Mouse (Mus musculus): ENCODE measurements around the gene Gal3st4. TPM values are rescaled to one million over a fixed set of nuclear protein-coding genes. Genes with fewer than 3 reads are reported as not detected.
"Not testable (repeated sequence)": the region's sequence is repeated elsewhere in the genome, so short reads cannot be mapped to it uniquely, and the experiment has no call there.

Gene Gal3st4
- polyA plus RNA-seq, 1 experiment from 2014 or later = 4.2 TPM

- no peaks in the 10 kb centered on the region for H3K27me3 ChIP-seq (ENCODE audit: control insufficient read depth, insufficient read depth, low read length)
- H3K4me3 ChIP-seq (ENCODE audit: low read depth, low read length) = no peak overlapping the region
- H3K27ac ChIP-seq (replicated peaks; ENCODE audit: low read depth, low read length) = no peak overlapping the region
- ATAC-seq (ENCODE audit: insufficient number of reproducible peaks, low FRiP score, low TSS enrichment, low read depth) (no peak), DNase-seq (ENCODE audit: low spot score) (peak; percentile 82)
- WGBS = 26% methylated on average over 4 of the region's 4 CpGs
- no peak overlapping the region for H3K9ac ChIP-seq (ENCODE audit: low read length)
- no peak overlapping the region for H3K4me2 ChIP-seq (ENCODE audit: low read depth, severe bottlenecking)
- H3K9me3 ChIP-seq (ENCODE audit: control insufficient read depth, low read length) = no peaks in the 10 kb centered on the region
- no peaks in the 10 kb centered on the region for H3K36me3 ChIP-seq (ENCODE audit: control insufficient read depth, insufficient read depth, low read length)
- no peaks in the 10 kb centered on the region for H3K4me1 ChIP-seq (ENCODE audit: control insufficient read depth, insufficient read depth, low read length)
Observed at GRCm38 (mm10) chr5:138222111-138222510, 50.5 kb downstream of the Gal3st4 start.

- Histone ChIP-seq H3K36me3 (ENCODE audit: control insufficient read depth, insufficient read depth, low read length) (no peaks in the 10 kb centered on the region), H3K27me3 (ENCODE audit: control insufficient read depth, insufficient read depth, low read length) (no peaks in the 10 kb centered on the region), H3K27ac (replicated peaks; ENCODE audit: low read depth, low read length) (no peak overlapping the region), H3K4me2 (ENCODE audit: low read depth, severe bottlenecking) (no peak overlapping the region), H3K9ac (ENCODE audit: low read length) (no peak overlapping the region), H3K4me3 (ENCODE audit: low read depth, low read length) (no peak overlapping the region), H3K9me3 (ENCODE audit: control insufficient read depth, low read length) (0 out of 2 replicates have a peak, but pooled peaks cover 3% of the 10 kb centered on the region), H3K4me1 (ENCODE audit: control insufficient read depth, insufficient read depth, low read length) (no peaks in the 10 kb centered on the region)
- 80% methylated on average over 2 of the region's 2 CpGs for WGBS
- ATAC-seq (ENCODE audit: insufficient number of reproducible peaks, low FRiP score, low TSS enrichment, low read depth) (no peak), DNase-seq (ENCODE audit: low spot score) (no peak)
Observed at GRCm38 (mm10) chr5:138219864-138220263, 52.8 kb downstream of the Gal3st4 start.

GRCm38 (mm10) chr5:138216632-138217031 lies 56.0 kb downstream of the Gal3st4 start:
- not testable (repeated sequence) for H3K27ac ChIP-seq (replicated peaks; ENCODE audit: low read depth, low read length); H3K4me3 ChIP-seq (ENCODE audit: low read depth, low read length); DNase-seq (ENCODE audit: low spot score); H3K4me1 ChIP-seq (ENCODE audit: control insufficient read depth, insufficient read depth, low read length); H3K36me3 ChIP-seq (ENCODE audit: control insufficient read depth, insufficient read depth, low read length); H3K9ac ChIP-seq (ENCODE audit: low read length); ATAC-seq (ENCODE audit: insufficient number of reproducible peaks, low FRiP score, low TSS enrichment, low read depth); H3K27me3 ChIP-seq (ENCODE audit: control insufficient read depth, insufficient read depth, low read length); H3K9me3 ChIP-seq (ENCODE audit: control insufficient read depth, low read length); H3K4me2 ChIP-seq (ENCODE audit: low read depth, severe bottlenecking)
- WGBS = 92% methylated on average over 13 of the region's 13 CpGs

Other genes with a start within 250 kb of the Gal3st4 start
- not detected in 2 replicates for gene Smok3c, start 219.6 kb downstream of the Gal3st4 start, polyA plus RNA-seq (2014; fragmentation: Nextera tagmentation; extraction: Ambion mirVana)
- gene Zkscan1, start 187.8 kb downstream of the Gal3st4 start, polyA plus RNA-seq (2014; fragmentation: Nextera tagmentation; extraction: Ambion mirVana) = 31.5 and 39.9 TPM in 2 replicates
- gene Zscan21, start 155.9 kb downstream of the Gal3st4 start, polyA plus RNA-seq (2014; fragmentation: Nextera tagmentation; extraction: Ambion mirVana) = 94.4 and 96.4 TPM in 2 replicates
- 21.1 and 23.6 TPM in 2 replicates for gene Zfp113, start 117.1 kb downstream of the Gal3st4 start, polyA plus RNA-seq (2014; fragmentation: Nextera tagmentation; extraction: Ambion mirVana)
- gene Cops6, start 111.8 kb downstream of the Gal3st4 start, polyA plus RNA-seq (2014; fragmentation: Nextera tagmentation; extraction: Ambion mirVana) = 300 and 307 TPM in 2 replicates
- 19.5 and 21.2 TPM in 2 replicates for gene Ap4m1, start 100.8 kb downstream of the Gal3st4 start, polyA plus RNA-seq (2014; fragmentation: Nextera tagmentation; extraction: Ambion mirVana)
- 336 and 343 TPM in 2 replicates for gene Mcm7, start 100.4 kb downstream of the Gal3st4 start, polyA plus RNA-seq (2014; fragmentation: Nextera tagmentation; extraction: Ambion mirVana)
- gene Taf6, start 85.4 kb downstream of the Gal3st4 start, polyA plus RNA-seq (2014; fragmentation: Nextera tagmentation; extraction: Ambion mirVana) = 140 and 142 TPM in 2 replicates
- gene Cnpy4, start 85.4 kb downstream of the Gal3st4 start, polyA plus RNA-seq (2014; fragmentation: Nextera tagmentation; extraction: Ambion mirVana) = 58.5 and 64.9 TPM in 2 replicates
- 7.5 and 8.1 TPM in 2 replicates for gene Mblac1, start 78.5 kb downstream of the Gal3st4 start, polyA plus RNA-seq (2014; fragmentation: Nextera tagmentation; extraction: Ambion mirVana)
- 0.07 TPM in 1 of 2 replicates, not detected in the other for gene Nxpe5, start 46.9 kb downstream of the Gal3st4 start, polyA plus RNA-seq (2014; fragmentation: Nextera tagmentation; extraction: Ambion mirVana)
- gene Lamtor4, start 17.4 kb downstream of the Gal3st4 start, polyA plus RNA-seq (2014; fragmentation: Nextera tagmentation; extraction: Ambion mirVana) = 33.0 and 36.3 TPM in 2 replicates
- gene BC037034, start 8.8 kb downstream of the Gal3st4 start, polyA plus RNA-seq (2014; fragmentation: Nextera tagmentation; extraction: Ambion mirVana) = 4.8 and 5.2 TPM in 2 replicates
- gene Gm43720, start 7.1 kb upstream of the Gal3st4 start, polyA plus RNA-seq (2014; fragmentation: Nextera tagmentation; extraction: Ambion mirVana) = 0.03 and 0.24 TPM in 2 replicates
- gene Gpc2, start 7.2 kb upstream of the Gal3st4 start, polyA plus RNA-seq (2014; fragmentation: Nextera tagmentation; extraction: Ambion mirVana) = 14.0 and 15.8 TPM in 2 replicates
- gene Stag3, start 7.4 kb upstream of the Gal3st4 start, polyA plus RNA-seq (2014; fragmentation: Nextera tagmentation; extraction: Ambion mirVana) = 4.6 and 5.5 TPM in 2 replicates
- 0.13 TPM in 1 of 2 replicates, not detected in the other for gene Pvrig, start 69.1 kb upstream of the Gal3st4 start, polyA plus RNA-seq (2014; fragmentation: Nextera tagmentation; extraction: Ambion mirVana)
- 45.4 and 46.7 TPM in 2 replicates for gene Zfp157, start 168.6 kb upstream of the Gal3st4 start, polyA plus RNA-seq (2014; fragmentation: Nextera tagmentation; extraction: Ambion mirVana)

Measured in limb, embryonic 11.5 days (tissue).